Mouse (Mus musculus): ENCODE data around the gene Kcnh4. TPM values are rescaled to one million over a fixed set of nuclear protein-coding genes. Genes with fewer than 3 reads are reported as not detected.

Gene Kcnh4
- polyA plus RNA-seq, 1 experiment from 2014 or later: 0.41 TPM

DNA sequence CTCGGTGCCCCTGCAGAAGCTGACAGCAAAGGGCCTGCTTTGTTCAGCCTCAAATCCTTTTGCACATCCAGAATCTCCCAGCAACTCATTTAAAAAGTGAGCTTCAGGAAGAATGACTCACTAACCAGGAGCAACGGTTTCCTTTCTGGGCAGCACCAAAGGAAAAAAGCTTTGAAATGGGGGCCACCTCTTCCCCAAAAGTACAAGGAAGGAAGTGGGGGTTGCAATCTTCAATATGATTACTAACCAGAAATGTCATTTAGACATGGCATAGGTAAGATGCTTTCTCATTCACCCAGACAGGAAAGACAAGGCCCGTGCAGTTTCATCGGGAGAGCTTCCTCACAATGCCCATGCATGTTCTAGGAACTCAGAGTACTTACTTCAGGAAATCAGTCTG is 38.5 kb downstream of the Kcnh4 start:
- peaks cover 32% of the 10 kb centered on the region for H3K36me3 ChIP-seq (ENCODE audit: control insufficient read depth, insufficient read depth, low read length)
- ATAC-seq (replicated peaks; ENCODE audit: low FRiP score, low TSS enrichment, low read depth): no peak
- no peak for DNase-seq (ENCODE audit: low spot score)
- H3K9ac ChIP-seq (ENCODE audit: low read length): no peak overlapping the region
- H3K4me1 ChIP-seq (replicated peaks; ENCODE audit: control insufficient read depth, insufficient read depth, low read length): peaks cover 14% of the 10 kb centered on the region
- H3K4me2 ChIP-seq (ENCODE audit: low read length): no peak overlapping the region
- H3K27ac ChIP-seq (ENCODE audit: low read depth): no peak overlapping the region
- 69% methylated on average over 4 of the region's 4 CpGs for WGBS
- H3K9me3 ChIP-seq (ENCODE audit: control insufficient read depth, low read length): no peaks in the 10 kb centered on the region
- H3K27me3 ChIP-seq (replicated peaks; ENCODE audit: control insufficient read depth, insufficient read depth, low read length): no peaks in the 10 kb centered on the region
- H3K4me3 ChIP-seq (ENCODE audit: low read depth, low read length): no peak overlapping the region

DNA sequence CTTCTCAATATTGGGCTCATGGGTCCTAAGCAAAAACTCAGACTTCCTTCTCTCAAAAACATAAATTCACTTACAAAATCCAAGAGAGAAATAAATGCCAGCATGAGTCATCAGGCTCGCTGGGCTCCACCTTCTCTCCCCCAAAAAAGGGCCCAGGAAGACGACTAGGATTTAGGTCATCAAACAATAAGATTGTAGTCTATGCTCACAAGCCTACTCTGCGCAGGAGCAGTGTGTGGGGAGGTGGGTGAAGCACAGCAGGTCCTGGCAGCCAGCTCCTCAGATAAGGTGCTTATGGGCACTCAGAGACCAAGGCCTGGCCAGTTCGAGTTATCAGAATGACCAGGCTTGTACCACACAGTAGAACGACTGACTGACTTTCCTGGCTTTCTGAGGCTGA is 39.4 kb downstream of the Kcnh4 start:
- Histone ChIP-seq H3K9me3 (ENCODE audit: control insufficient read depth, low read length) (no peaks in the 10 kb centered on the region), H3K4me3 (ENCODE audit: low read depth, low read length) (no peak overlapping the region), H3K36me3 (ENCODE audit: control insufficient read depth, insufficient read depth, low read length) (peaks cover 41% of the 10 kb centered on the region), H3K27me3 (replicated peaks; ENCODE audit: control insufficient read depth, insufficient read depth, low read length) (no peaks in the 10 kb centered on the region), H3K9ac (ENCODE audit: low read length) (no peak overlapping the region), H3K27ac (ENCODE audit: low read depth) (no peak overlapping the region), H3K4me2 (ENCODE audit: low read length) (no peak overlapping the region), H3K4me1 (replicated peaks; ENCODE audit: control insufficient read depth, insufficient read depth, low read length) (peaks cover 13% of the 10 kb centered on the region)
- no peak for DNase-seq (ENCODE audit: low spot score)
- 68% methylated on average over 5 of the region's 5 CpGs for WGBS
- ATAC-seq (replicated peaks; ENCODE audit: low FRiP score, low TSS enrichment, low read depth): no peak

DNA sequence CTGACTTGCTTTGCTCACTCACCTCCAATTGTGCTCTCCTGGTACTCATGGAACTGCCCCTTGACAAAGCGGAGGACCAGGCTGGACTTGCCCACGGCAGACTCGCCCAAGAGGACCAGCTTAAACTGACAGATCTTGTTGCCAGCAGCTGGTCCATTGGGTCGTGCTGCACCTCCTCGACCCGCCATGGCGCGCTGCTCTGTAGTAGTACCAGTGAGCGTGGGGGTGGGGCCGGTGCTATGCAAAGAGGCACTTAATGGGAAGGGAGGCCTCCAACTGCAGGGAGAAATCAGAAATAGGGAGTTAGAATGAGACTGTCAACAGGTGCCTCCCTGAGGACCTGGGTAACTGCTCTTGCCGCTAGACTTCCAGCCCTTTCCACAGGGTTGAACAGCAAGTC is 39.8 kb downstream of the Kcnh4 start:
- H3K9me3 ChIP-seq (ENCODE audit: control insufficient read depth, low read length): no peaks in the 10 kb centered on the region
- ATAC-seq (replicated peaks; ENCODE audit: low FRiP score, low TSS enrichment, low read depth): no peak
- 84% methylated on average over 11 of the region's 11 CpGs for WGBS
- H3K4me1 ChIP-seq (replicated peaks; ENCODE audit: control insufficient read depth, insufficient read depth, low read length): peaks cover 8% of the 10 kb centered on the region
- H3K4me2 ChIP-seq (ENCODE audit: low read length): no peak overlapping the region
- no peak for DNase-seq (ENCODE audit: low spot score)
- no peak overlapping the region for H3K9ac ChIP-seq (ENCODE audit: low read length)
- H3K4me3 ChIP-seq (ENCODE audit: low read depth, low read length): no peak overlapping the region
- H3K27me3 ChIP-seq (replicated peaks; ENCODE audit: control insufficient read depth, insufficient read depth, low read length): no peaks in the 10 kb centered on the region
- peaks cover 41% of the 10 kb centered on the region for H3K36me3 ChIP-seq (ENCODE audit: control insufficient read depth, insufficient read depth, low read length)
- H3K27ac ChIP-seq (ENCODE audit: low read depth): no peak overlapping the region

DNA sequence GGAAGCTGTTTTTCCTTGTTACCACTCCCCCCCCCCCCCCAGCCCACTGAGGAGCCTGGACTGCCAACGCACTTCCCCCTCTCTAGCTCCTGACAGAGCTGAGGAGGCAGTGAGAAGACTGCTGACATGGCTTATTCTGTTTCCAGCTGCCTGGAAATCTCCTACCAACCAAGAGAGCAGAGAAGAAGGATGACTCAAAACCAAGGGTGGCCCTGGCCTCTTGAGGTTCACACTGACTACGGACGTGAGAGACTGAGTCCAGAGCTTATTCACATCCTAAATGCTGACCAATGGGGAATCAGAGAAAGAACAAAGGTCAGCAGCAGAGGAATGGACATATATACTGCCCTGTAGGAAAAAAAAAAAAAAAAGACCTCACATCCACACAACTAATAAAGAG is 40.4 kb downstream of the Kcnh4 start:
- Histone ChIP-seq H3K36me3 (ENCODE audit: control insufficient read depth, insufficient read depth, low read length) (peaks cover 41% of the 10 kb centered on the region), H3K4me1 (replicated peaks; ENCODE audit: control insufficient read depth, insufficient read depth, low read length) (peaks cover 6% of the 10 kb centered on the region; the same call in 1 of the 2 replicates), H3K9ac (ENCODE audit: low read length) (no peak overlapping the region), H3K27me3 (replicated peaks; ENCODE audit: control insufficient read depth, insufficient read depth, low read length) (no peaks in the 10 kb centered on the region), H3K4me3 (ENCODE audit: low read depth, low read length) (no peak overlapping the region), H3K9me3 (ENCODE audit: control insufficient read depth, low read length) (no peaks in the 10 kb centered on the region), H3K27ac (ENCODE audit: low read depth) (no peak overlapping the region), H3K4me2 (ENCODE audit: low read length) (no peak overlapping the region)
- no peak for DNase-seq (ENCODE audit: low spot score)
- 80% methylated on average over 3 of the region's 3 CpGs for whole genome bisulfite sequencing
- ATAC-seq (replicated peaks; ENCODE audit: low FRiP score, low TSS enrichment, low read depth): no peak

DNA sequence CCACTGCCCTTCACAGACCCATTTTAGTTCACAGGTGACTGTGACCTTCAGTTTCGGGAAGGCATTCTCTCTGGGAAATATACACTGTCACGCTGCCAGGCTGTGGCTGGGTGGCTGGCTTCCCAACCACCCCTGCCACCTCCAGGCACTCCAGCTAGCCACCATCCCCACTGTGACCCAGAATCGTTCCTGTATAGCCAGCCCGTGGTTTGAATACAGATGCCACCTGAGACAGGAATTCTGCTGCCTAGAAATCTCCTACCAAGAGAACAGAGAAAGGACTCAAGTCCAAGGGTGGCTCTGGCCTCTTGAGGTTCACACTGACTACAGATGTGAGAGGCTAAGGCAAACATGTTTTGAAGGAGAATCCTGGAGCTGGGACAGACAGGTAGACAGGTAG is 40.9 kb downstream of the Kcnh4 start:
- Histone ChIP-seq H3K4me3 (ENCODE audit: low read depth, low read length) (no peak overlapping the region), H3K4me2 (ENCODE audit: low read length) (no peak overlapping the region), H3K4me1 (replicated peaks; ENCODE audit: control insufficient read depth, insufficient read depth, low read length) (peaks cover 11% of the 10 kb centered on the region), H3K27ac (ENCODE audit: low read depth) (no peak overlapping the region), H3K36me3 (ENCODE audit: control insufficient read depth, insufficient read depth, low read length) (peaks cover 41% of the 10 kb centered on the region), H3K27me3 (replicated peaks; ENCODE audit: control insufficient read depth, insufficient read depth, low read length) (no peaks in the 10 kb centered on the region), H3K9ac (ENCODE audit: low read length) (no peak overlapping the region), H3K9me3 (ENCODE audit: control insufficient read depth, low read length) (no peaks in the 10 kb centered on the region)
- DNase-seq (ENCODE audit: low spot score) (no peak), ATAC-seq (replicated peaks; ENCODE audit: low FRiP score, low TSS enrichment, low read depth) (no peak)
- 80% methylated on average over 4 of the region's 4 CpGs for WGBS

DNA sequence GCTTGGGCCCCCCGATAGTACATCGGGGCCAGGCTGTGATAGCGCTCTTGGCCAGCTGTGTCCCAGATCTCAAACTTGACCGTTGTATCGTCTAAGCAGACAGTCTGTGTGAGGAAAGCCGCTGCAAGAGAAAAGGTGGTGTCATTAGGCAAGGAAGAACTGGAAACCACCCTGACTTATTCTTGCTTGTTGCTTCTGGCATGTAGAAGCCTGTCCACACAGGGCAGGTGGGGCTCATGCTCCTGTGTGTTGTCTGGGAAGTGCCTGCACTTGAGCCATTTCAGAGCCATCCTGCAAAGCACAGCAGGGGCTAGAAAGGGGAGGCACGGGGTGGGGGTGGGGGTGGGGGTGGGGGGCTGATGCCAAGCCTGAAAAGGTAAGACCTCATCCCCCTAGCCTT is 41.3 kb downstream of the Kcnh4 start:
- Histone ChIP-seq H3K36me3 (ENCODE audit: control insufficient read depth, insufficient read depth, low read length) (peaks cover 41% of the 10 kb centered on the region), H3K27ac (ENCODE audit: low read depth) (no peak overlapping the region), H3K9me3 (ENCODE audit: control insufficient read depth, low read length) (no peaks in the 10 kb centered on the region), H3K4me3 (ENCODE audit: low read depth, low read length) (no peak overlapping the region), H3K27me3 (replicated peaks; ENCODE audit: control insufficient read depth, insufficient read depth, low read length) (no peaks in the 10 kb centered on the region), H3K4me2 (ENCODE audit: low read length) (no peak overlapping the region), H3K9ac (ENCODE audit: low read length) (no peak overlapping the region), H3K4me1 (replicated peaks; ENCODE audit: control insufficient read depth, insufficient read depth, low read length) (peaks cover 15% of the 10 kb centered on the region)
- no peak for DNase-seq (ENCODE audit: low spot score)
- no peak for ATAC-seq (replicated peaks; ENCODE audit: low FRiP score, low TSS enrichment, low read depth)
- WGBS: 90% methylated on average over 7 of the region's 7 CpGs

DNA sequence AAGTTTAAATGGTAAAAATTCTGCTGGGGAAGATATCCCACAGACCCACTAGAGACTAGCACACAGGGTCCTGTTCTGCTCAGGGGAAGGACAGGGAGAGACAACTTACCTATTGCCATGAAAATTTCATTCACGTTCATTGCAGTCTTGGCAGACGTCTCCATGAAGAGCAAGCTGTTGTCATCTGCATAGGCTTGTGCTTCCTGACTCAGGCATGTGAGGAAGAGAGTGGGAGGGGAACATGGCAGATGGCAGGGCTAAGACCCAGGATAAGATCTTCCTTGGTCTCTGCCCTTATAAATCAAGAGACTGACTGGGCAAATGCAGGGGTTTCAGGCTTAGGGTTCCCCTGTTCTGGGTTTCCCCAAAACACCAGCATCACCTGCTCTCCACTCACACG is 43.1 kb downstream of the Kcnh4 start:
- peaks cover 41% of the 10 kb centered on the region for H3K36me3 ChIP-seq (ENCODE audit: control insufficient read depth, insufficient read depth, low read length)
- ATAC-seq (replicated peaks; ENCODE audit: low FRiP score, low TSS enrichment, low read depth) (no peak), DNase-seq (ENCODE audit: low spot score) (no peak)
- peaks cover 26% of the 10 kb centered on the region for H3K4me1 ChIP-seq (replicated peaks; ENCODE audit: control insufficient read depth, insufficient read depth, low read length)
- H3K4me3 ChIP-seq (ENCODE audit: low read depth, low read length): no peak overlapping the region
- H3K27me3 ChIP-seq (replicated peaks; ENCODE audit: control insufficient read depth, insufficient read depth, low read length): no peaks in the 10 kb centered on the region
- WGBS: 87% methylated on average over 3 of the region's 3 CpGs
- H3K9me3 ChIP-seq (ENCODE audit: control insufficient read depth, low read length): no peaks in the 10 kb centered on the region
- no peak overlapping the region for H3K27ac ChIP-seq (ENCODE audit: low read depth)
- no peak overlapping the region for H3K9ac ChIP-seq (ENCODE audit: low read length)
- no peak overlapping the region for H3K4me2 ChIP-seq (ENCODE audit: low read length)

DNA sequence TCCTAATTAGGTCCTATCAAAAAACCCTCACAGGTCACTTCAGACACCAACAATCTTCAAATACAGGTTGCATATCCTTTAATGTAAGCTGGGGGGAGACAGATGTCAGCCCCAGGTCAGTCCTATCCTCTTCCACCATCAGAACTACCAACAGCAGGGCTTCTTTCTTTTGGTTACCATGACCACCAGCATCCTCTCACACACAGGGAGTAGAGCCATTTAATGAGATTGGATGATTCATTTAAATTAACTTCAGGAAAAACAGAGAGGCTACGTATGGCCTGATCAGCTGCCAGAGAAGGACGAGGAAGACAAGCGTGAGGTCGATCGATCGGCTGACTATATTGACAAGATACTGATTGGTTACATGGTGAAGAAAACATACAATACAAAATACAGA is 44.8 kb downstream of the Kcnh4 start:
- Histone ChIP-seq H3K4me1 (replicated peaks; ENCODE audit: control insufficient read depth, insufficient read depth, low read length) (peaks cover 32% of the 10 kb centered on the region), H3K27ac (ENCODE audit: low read depth) (no peak overlapping the region), H3K4me3 (ENCODE audit: low read depth, low read length) (no peak overlapping the region), H3K27me3 (replicated peaks; ENCODE audit: control insufficient read depth, insufficient read depth, low read length) (no peaks in the 10 kb centered on the region), H3K4me2 (ENCODE audit: low read length) (no peak overlapping the region), H3K9ac (ENCODE audit: low read length) (no peak overlapping the region), H3K36me3 (ENCODE audit: control insufficient read depth, insufficient read depth, low read length) (peaks cover 48% of the 10 kb centered on the region), H3K9me3 (ENCODE audit: control insufficient read depth, low read length) (no peaks in the 10 kb centered on the region)
- ATAC-seq (replicated peaks; ENCODE audit: low FRiP score, low TSS enrichment, low read depth) (no peak), DNase-seq (ENCODE audit: low spot score) (no peak)
- WGBS: 87% methylated on average over 6 of the region's 6 CpGs

DNA sequence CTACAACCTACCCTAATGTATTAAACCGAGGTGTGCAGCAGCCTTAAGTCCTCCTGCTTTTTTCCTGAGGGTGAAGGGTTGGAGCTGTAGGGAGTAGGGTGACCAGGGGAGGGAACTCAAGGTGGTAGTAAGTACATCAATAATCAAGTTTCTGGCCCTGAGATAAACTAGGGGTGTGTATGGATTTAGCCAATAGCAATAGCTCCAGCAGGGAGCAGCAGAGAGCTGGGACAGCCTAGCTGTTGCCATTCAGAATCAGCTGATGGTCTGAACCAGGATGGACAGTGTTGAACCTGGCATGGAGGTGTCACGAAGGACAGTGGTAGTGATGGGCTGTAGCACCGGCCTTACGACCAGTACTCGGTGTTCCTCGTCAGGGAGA is 45.2 kb downstream of the Kcnh4 start:
- Histone ChIP-seq H3K36me3 (ENCODE audit: control insufficient read depth, insufficient read depth, low read length) (peaks cover 48% of the 10 kb centered on the region), H3K4me2 (ENCODE audit: low read length) (peak overlapping the region; percentile 53; the same call in 1 of the 2 replicates), H3K27ac (ENCODE audit: low read depth) (peak overlapping the region; percentile 70), H3K4me3 (ENCODE audit: low read depth, low read length) (0 out of 2 replicates have a peak overlapping the region, but pooled peaks have one; percentile 24), H3K4me1 (replicated peaks; ENCODE audit: control insufficient read depth, insufficient read depth, low read length) (peaks cover 32% of the 10 kb centered on the region), H3K9ac (ENCODE audit: low read length) (no peak overlapping the region), H3K9me3 (ENCODE audit: control insufficient read depth, low read length) (no peaks in the 10 kb centered on the region), H3K27me3 (replicated peaks; ENCODE audit: control insufficient read depth, insufficient read depth, low read length) (no peaks in the 10 kb centered on the region)
- ATAC-seq (replicated peaks; ENCODE audit: low FRiP score, low TSS enrichment, low read depth) (no peak), DNase-seq (ENCODE audit: low spot score) (peak; percentile 85)
- WGBS: 52% methylated on average over 6 of the region's 6 CpGs
